Mouse (Mus musculus) erythroblast, embryonic 14.5 days (primary cell): ENCODE data around the gene Pus7l.

Experiments
- GATA1 ChIP-seq: IDR thresholded peaks from 2 replicates; pipeline ENCODE4 v1.6.1; 2012; ENCODE audit warnings: low read length, inconsistent platforms, mixed read lengths
- TAL1 ChIP-seq: IDR thresholded peaks from 3 replicates; pipeline ENCODE4 v1.6.1; 2012; ENCODE audit warnings: low read length, inconsistent platforms, mixed read lengths

DNA sequence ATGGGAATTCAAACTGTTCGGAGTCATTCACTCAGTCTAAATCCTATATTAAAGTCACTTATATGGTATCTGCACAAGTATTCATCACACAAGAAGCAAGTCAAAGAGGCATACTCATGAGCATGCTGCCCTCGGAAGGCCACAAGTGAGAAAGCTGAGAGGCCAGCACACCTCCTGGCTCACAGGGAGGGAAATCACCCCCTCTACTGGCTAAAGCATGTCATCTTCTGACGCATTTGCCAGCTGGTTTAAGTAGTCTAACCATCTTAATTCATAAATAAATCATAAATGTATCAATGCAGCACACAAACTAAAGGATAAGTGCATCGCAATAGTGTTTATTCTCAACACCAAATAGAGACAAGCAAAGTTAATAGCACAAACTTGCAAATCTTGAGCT, 41.4 kb upstream of the Pus7l start:
- TF ChIP-seq TAL1, result no peak
- no peak for TF ChIP-seq GATA1
